Mouse (Mus musculus) heart, embryonic 16.5 days (tissue): Measurements from ENCODE around the gene Cers2. TPM values are rescaled to one million over a fixed set of nuclear protein-coding genes. Genes with fewer than 3 reads are reported as not detected.

Experiments
- polyA plus RNA-seq: library from polyadenylated mRNA; unstranded; fragments of >200 nt; fragmentation: Nextera tagmentation; extraction: Ambion mirVana; gene quantifications from 2 replicates; pipeline ENCODE4 v1.2.1, GENCODE M21; 2015

Cers2 gene
- polyA plus RNA-seq, 1 experiment from 2014 or later = 139 TPM

Other genes starting within 250 kb of the Cers2 start
- 17.6 and 17.9 TPM in 2 replicates for gene Pip5k1a, start 207.9 kb upstream of the Cers2 start, polyA plus RNA-seq
- gene Vps72, start 203.8 kb upstream of the Cers2 start, polyA plus RNA-seq = 92.5 and 96.6 TPM in 2 replicates
- 1.9 TPM in 2 replicates for gene Tmod4, start 190.3 kb upstream of the Cers2 start, polyA plus RNA-seq
- gene Scnm1, start 180.8 kb upstream of the Cers2 start, polyA plus RNA-seq = 54.1 and 59.2 TPM in 2 replicates
- gene Lysmd1, start 180.7 kb upstream of the Cers2 start, polyA plus RNA-seq = 9.7 and 11.3 TPM in 2 replicates
- gene Tnfaip8l2, start 172.4 kb upstream of the Cers2 start, polyA plus RNA-seq = 3.9 and 4.4 TPM in 2 replicates
- gene Sema6c, start 154.3 kb upstream of the Cers2 start, polyA plus RNA-seq = 1.5 and 2.7 TPM in 2 replicates
- 6.3 and 6.6 TPM in 2 replicates for gene Gabpb2, start 96.9 kb upstream of the Cers2 start, polyA plus RNA-seq
- gene Cdc42se1, start 86.1 kb upstream of the Cers2 start, polyA plus RNA-seq = 57.8 and 59.3 TPM in 2 replicates
- gene Mllt11, start 82.6 kb upstream of the Cers2 start, polyA plus RNA-seq = 9.8 and 11.5 TPM in 2 replicates
- 0.50 and 0.51 TPM in 2 replicates for gene Gm128, start 73.2 kb upstream of the Cers2 start, polyA plus RNA-seq
- gene Bnipl, start 63.6 kb upstream of the Cers2 start, polyA plus RNA-seq = 0.22 and 0.37 TPM in 2 replicates
- gene Mindy1, start 33.4 kb upstream of the Cers2 start, polyA plus RNA-seq = 24.7 and 28.2 TPM in 2 replicates
- 28.1 and 31.4 TPM in 2 replicates for gene Prune1, start 32.7 kb upstream of the Cers2 start, polyA plus RNA-seq
- gene Anxa9, start 7.6 kb upstream of the Cers2 start, polyA plus RNA-seq = 0.60 and 0.79 TPM in 2 replicates
- gene Setdb1, start 42.4 kb downstream of the Cers2 start, polyA plus RNA-seq = 20.1 and 21.5 TPM in 2 replicates
- gene 4930558C23Rik, start 88.0 kb downstream of the Cers2 start, polyA plus RNA-seq = not detected in 2 replicates
- 30.6 and 32.1 TPM in 2 replicates for gene Arnt, start 119.6 kb downstream of the Cers2 start, polyA plus RNA-seq
- gene Ctsk, start 184.5 kb downstream of the Cers2 start, polyA plus RNA-seq = 17.4 and 18.4 TPM in 2 replicates
- gene Ctss, start 212.0 kb downstream of the Cers2 start, polyA plus RNA-seq = 18.8 and 22.8 TPM in 2 replicates
- gene Hormad1, start 244.9 kb downstream of the Cers2 start, polyA plus RNA-seq = not detected in 2 replicates